In genomic region chr11:88467498-88468245, GRCm38 (mm10) we compare ENCODE assay signal across 8 mouse cellular contexts.
DNase-seq lines count a peak whose midpoint lies in the region; ATAC-seq and TF ChIP-seq lines count a peak whose summit lies in the region.

No protein-coding gene starts in this region.

- H3K4me3 ChIP-seq in olfactory bulb, adult 2 months (ENCODE audit: insufficient read depth, low read depth, low read length): no peak overlapping the region
- no peak overlapping the region for H3K4me3 ChIP-seq in liver, embryonic 11.5 days (ENCODE audit: low read depth, low read length)

- no peak for TF ChIP-seq POLR2A in olfactory bulb, adult 2 months (IDR thresholded peaks at IDR 0.05; ENCODE audit: insufficient read depth, low read depth, low read length)

- WGBS in olfactory bulb, adult 2 months: 26% methylated on average over 18 of the region's 18 CpGs
- 56% methylated on average over 18 of the region's 18 CpGs for WGBS in liver, embryonic 11.5 days

- no peak for ATAC-seq in liver, embryonic 11.5 days (replicated peaks; ENCODE audit: low FRiP score)

- H3K4me1 ChIP-seq in olfactory bulb, adult 2 months (ENCODE audit: control insufficient read depth, insufficient read depth, low read length): peaks cover 31% of the 10 kb centered on the region
- peaks cover 23% of the 10 kb centered on the region for H3K4me1 ChIP-seq in liver, embryonic 11.5 days (replicated peaks; ENCODE audit: control insufficient read depth, insufficient read depth, low read length)

- TF ChIP-seq CTCF in olfactory bulb, adult 2 months (IDR thresholded peaks at IDR 0.05; ENCODE audit: insufficient read depth, low read depth, low read length): no peak

- H3K27ac ChIP-seq in olfactory bulb, adult 2 months (ENCODE audit: insufficient read depth, low read depth, low read length): peak overlapping the region; percentile 54
- no peak overlapping the region for H3K27ac ChIP-seq in liver, embryonic 11.5 days (ENCODE audit: low read depth, low read length)

- peak; percentile 49 for DNase-seq in retina, postnatal 1 day
- DNase-seq in retina, embryonic 14.5 days (ENCODE audit: low spot score): no peak
- peak; percentile 62 for DNase-seq in embryo, embryonic 11 days
- peak; percentile 56 to 65 for DNase-seq in heart, postnatal 14 days
- DNase-seq in kidney, postnatal 4 days: peak; percentile 66 to 77
- no peak for DNase-seq in liver, embryonic 11.5 days (ENCODE audit: low spot score)
- DNase-seq in layer of hippocampus, adult 9-10 months (ENCODE audit: low spot score): no peak

- no peak overlapping the region for H3K9ac ChIP-seq in liver, embryonic 11.5 days (ENCODE audit: low read depth, low read length)

- no peaks in the 10 kb centered on the region; the same call in 1 of the 2 replicates for H3K36me3 ChIP-seq in liver, embryonic 11.5 days (ENCODE audit: control insufficient read depth, insufficient read depth, low read length)

- no peak overlapping the region for H3K4me2 ChIP-seq in liver, embryonic 11.5 days

- H3K27me3 ChIP-seq in liver, embryonic 11.5 days (replicated peaks; ENCODE audit: control insufficient read depth, insufficient read depth, low read length): no peaks in the 10 kb centered on the region

- intact Hi-C loops in heart, postnatal 14 days (cut with DNase I): no loop called here

- no peaks in the 10 kb centered on the region for H3K9me3 ChIP-seq in liver, embryonic 11.5 days (ENCODE audit: control insufficient read depth, low read length)

Comparison
In these comparisons a context has a peak if more than half of its experiments do, and no peak if none do; other contexts are left out.
1. DNase-seq: peak in retina, postnatal 1 day (single experiment), embryo, embryonic 11 days (single experiment), heart, postnatal 14 days (2 of 2) and kidney, postnatal 4 days (2 of 2); none in retina, embryonic 14.5 days (single experiment), liver, embryonic 11.5 days (single experiment) and layer of hippocampus, adult 9-10 months (single experiment).